In genomic region chr2:35208054-35208453, GRCm38 (mm10) we compare ENCODE assay signal across 25 mouse cellular contexts. TPM values are rescaled to one million over a fixed set of nuclear protein-coding genes. Genes with fewer than 3 reads are reported as not detected.
A peak's percentile ranks its signal among the peaks of the same experiment; 100 is the strongest.
DNase-seq lines count a peak whose midpoint lies in the region; ATAC-seq lines count a peak whose summit lies in the region.
"Had no signal": no experiment of that assay in that cellular context is flagged by ENCODE, and none has a peak within 500 bp of the region (broad histone marks: within the 10 kb centered on the region; RNA-seq: fewer than 3 reads in every experiment).

No protein-coding gene starts in this region.

- H3K27ac ChIP-seq in intestine, embryonic 14.5 days (ENCODE audit: low read depth): no peak overlapping the region
- no peak overlapping the region for H3K27ac ChIP-seq in intestine, embryonic 15.5 days
- no peak overlapping the region for H3K27ac ChIP-seq in lung, embryonic 15.5 days
- H3K27ac ChIP-seq: embryonic facial prominence, embryonic 15.5 days; forebrain, embryonic 10.5 days; gastrocnemius, adult 2 months; heart, embryonic 10.5 days; hindbrain, embryonic 13.5 days; hindbrain, postnatal 0 days had no signal

- H3K9ac ChIP-seq in intestine, embryonic 14.5 days (ENCODE audit: low read length): no peak overlapping the region
- H3K9ac ChIP-seq in intestine, embryonic 15.5 days: no peak overlapping the region
- H3K9ac ChIP-seq in lung, embryonic 15.5 days: no peak overlapping the region
- H3K9ac ChIP-seq: embryonic facial prominence, embryonic 15.5 days; hindbrain, embryonic 13.5 days had no signal

- DNase-seq in adrenal gland, postnatal 14 days: peak; percentile 64
- DNase-seq in adrenal gland, postnatal 10 days: no peak
- peak; percentile 48 for DNase-seq in intestine, embryonic 14.5 days (ENCODE audit: low spot score)
- DNase-seq in lung, postnatal 4 days: no peak
- peak; percentile 40 for DNase-seq in 3T3-L1 (ENCODE audit: low read depth, low spot score)
- DNase-seq: cerebellum, adult 11 months; cerebellum, adult 8-10 months; cerebellum, postnatal 14 days; embryo, embryonic 11 days; gastrocnemius, adult 2 months; gastrocnemius, postnatal 25 days; heart, postnatal 10 days; heart, postnatal 4 days had no signal

- H3K9me3 ChIP-seq in intestine, embryonic 14.5 days (ENCODE audit: control insufficient read depth, low read length): no peaks in the 10 kb centered on the region
- H3K9me3 ChIP-seq in intestine, embryonic 15.5 days: no peaks in the 10 kb centered on the region
- H3K9me3 ChIP-seq in lung, embryonic 15.5 days: no peaks in the 10 kb centered on the region
- H3K9me3 ChIP-seq: embryonic facial prominence, embryonic 15.5 days; forebrain, embryonic 10.5 days; heart, embryonic 10.5 days; hindbrain, embryonic 13.5 days had no signal

- no peak overlapping the region for H3K4me3 ChIP-seq in intestine, embryonic 14.5 days (ENCODE audit: low read depth, low read length)
- no peak overlapping the region for H3K4me3 ChIP-seq in intestine, embryonic 15.5 days (replicated peaks)
- no peak overlapping the region for H3K4me3 ChIP-seq in lung, embryonic 15.5 days
- H3K4me3 ChIP-seq: embryonic facial prominence, embryonic 15.5 days; erythroblast, embryonic 14.5 days; forebrain, embryonic 10.5 days; gastrocnemius, adult 2 months; heart, embryonic 10.5 days; hindbrain, embryonic 13.5 days had no signal

- H3K36me3 ChIP-seq in intestine, embryonic 14.5 days (ENCODE audit: control insufficient read depth, insufficient read depth, low read length): no peaks in the 10 kb centered on the region
- no peaks in the 10 kb centered on the region for H3K36me3 ChIP-seq in intestine, embryonic 15.5 days
- H3K36me3 ChIP-seq in lung, embryonic 15.5 days: no peaks in the 10 kb centered on the region
- H3K36me3 ChIP-seq: embryonic facial prominence, embryonic 15.5 days; forebrain, embryonic 10.5 days; heart, embryonic 10.5 days; hindbrain, embryonic 13.5 days had no signal

- no peak for ATAC-seq in intestine, embryonic 14.5 days (replicated peaks; ENCODE audit: low FRiP score, low TSS enrichment, low read depth)
- no peak for ATAC-seq in intestine, embryonic 15.5 days
- ATAC-seq in lung, embryonic 15.5 days (ENCODE audit: borderline replicate concordance, extremely low read depth, low FRiP score, low TSS enrichment): peak; percentile 39; the same call in 1 of the 2 replicates
- no peak for ATAC-seq in activated CD4-positive, CD25-positive, alpha-beta regulatory T cell, adult 4 months
- ATAC-seq: forebrain, embryonic 14.5 days; hindbrain, postnatal 0 days; intestine, embryonic 16.5 days had no signal

- no peaks in the 10 kb centered on the region for H3K27me3 ChIP-seq in intestine, embryonic 14.5 days (replicated peaks; ENCODE audit: control insufficient read depth, insufficient read depth, low read length)
- H3K27me3 ChIP-seq in intestine, embryonic 15.5 days (replicated peaks): no peaks in the 10 kb centered on the region
- no peaks in the 10 kb centered on the region for H3K27me3 ChIP-seq in lung, embryonic 15.5 days
- H3K27me3 ChIP-seq: CH12.LX; embryonic facial prominence, embryonic 15.5 days; hindbrain, embryonic 13.5 days had no signal

- no peak overlapping the region for H3K4me2 ChIP-seq in intestine, embryonic 14.5 days (ENCODE audit: low read length)
- no peak overlapping the region for H3K4me2 ChIP-seq in intestine, embryonic 15.5 days (replicated peaks)
- no peak overlapping the region for H3K4me2 ChIP-seq in lung, embryonic 15.5 days
- H3K4me2 ChIP-seq: embryonic facial prominence, embryonic 15.5 days; hindbrain, embryonic 13.5 days had no signal

- 78% methylated on average over 3 of the region's 3 CpGs for WGBS in intestine, embryonic 14.5 days
- WGBS in intestine, embryonic 15.5 days: 66% methylated on average over 3 of the region's 3 CpGs
- 66% methylated on average over 3 of the region's 3 CpGs for WGBS in lung, embryonic 15.5 days

- no peaks in the 10 kb centered on the region for H3K4me1 ChIP-seq in intestine, embryonic 14.5 days (replicated peaks; ENCODE audit: control insufficient read depth, insufficient read depth, low read length)
- H3K4me1 ChIP-seq in intestine, embryonic 15.5 days (replicated peaks): no peaks in the 10 kb centered on the region
- H3K4me1 ChIP-seq in lung, embryonic 15.5 days: no peaks in the 10 kb centered on the region
- H3K4me1 ChIP-seq: embryonic facial prominence, embryonic 15.5 days; forebrain, embryonic 10.5 days; hindbrain, embryonic 13.5 days had no signal

RNA-seq across cellular contexts. Expression of gene Rab14, which starts 7.1 kb away (rescaled TPM):
- 184 and 199 TPM in 2 replicates for total RNA-seq in adrenal gland, postnatal 14 days (2021)
- total RNA-seq in adrenal gland, postnatal 10 days (2021): 100 to 1,000 TPM; 172 to 185 TPM
- 258 and 299 TPM in 2 replicates for polyA plus RNA-seq in intestine, embryonic 14.5 days (2014; fragmentation: Nextera tagmentation; extraction: Ambion mirVana)
- polyA plus RNA-seq in intestine, embryonic 15.5 days (2015; fragmentation: Nextera tagmentation; extraction: Ambion mirVana): 292 and 338 TPM in 2 replicates
- polyA plus RNA-seq in lung, embryonic 15.5 days (2015; fragmentation: Nextera tagmentation; extraction: Ambion mirVana): 315 and 333 TPM in 2 replicates
- polyA plus RNA-seq in activated CD4-positive, CD25-positive, alpha-beta regulatory T cell, adult 4 months (2017; shearing (Covaris generic)): 100 to 1,000 TPM in 1 of 2 experiments, 10 to 100 TPM in 1; 90.7 to 129 TPM

RNA-seq across cellular contexts. Expression of gene Gsn, which starts 48.1 kb away (rescaled TPM):
- total RNA-seq in adrenal gland, postnatal 14 days (2021): 179 and 208 TPM in 2 replicates
- total RNA-seq in adrenal gland, postnatal 10 days (2021): 100 to 1,000 TPM; 161 to 192 TPM
- polyA plus RNA-seq in intestine, embryonic 14.5 days (2014; fragmentation: Nextera tagmentation; extraction: Ambion mirVana): 190 and 194 TPM in 2 replicates
- polyA plus RNA-seq in intestine, embryonic 15.5 days (2015; fragmentation: Nextera tagmentation; extraction: Ambion mirVana): 167 and 170 TPM in 2 replicates
- polyA plus RNA-seq in lung, embryonic 15.5 days (2015; fragmentation: Nextera tagmentation; extraction: Ambion mirVana): 170 and 187 TPM in 2 replicates
- 10 to 100 TPM; 27.2 to 28.3 TPM for polyA plus RNA-seq in activated CD4-positive, CD25-positive, alpha-beta regulatory T cell, adult 4 months (2017; shearing (Covaris generic))

Comparison
In these comparisons a context has a peak if more than half of its experiments do, and no peak if none do; other contexts are left out.
1. DNase-seq: peak in adrenal gland, postnatal 14 days (single experiment), intestine, embryonic 14.5 days (single experiment) and 3T3-L1 (single experiment); none in adrenal gland, postnatal 10 days (single experiment) and lung, postnatal 4 days (0 of 2).